Mouse (Mus musculus) olfactory bulb, adult 2 months (tissue): Measurements from ENCODE around the gene Rprd2.

Experiments used
- CTCF ChIP-seq: fragments of 200-500 bp; IDR thresholded peaks from 2 replicates; pipeline ENCODE4 v1.5.1; 2012; ENCODE audit warnings: low read depth, mild to moderate bottlenecking, low read length, moderate library complexity; ENCODE audit not compliant: insufficient read depth
- POLR2A ChIP-seq: fragments of 200-500 bp; IDR thresholded peaks from 2 replicates; pipeline ENCODE4 v1.6.1; 2012; ENCODE audit warnings: mild to moderate bottlenecking, low read depth, low read length, moderate library complexity; ENCODE audit not compliant: insufficient read depth

DNA sequence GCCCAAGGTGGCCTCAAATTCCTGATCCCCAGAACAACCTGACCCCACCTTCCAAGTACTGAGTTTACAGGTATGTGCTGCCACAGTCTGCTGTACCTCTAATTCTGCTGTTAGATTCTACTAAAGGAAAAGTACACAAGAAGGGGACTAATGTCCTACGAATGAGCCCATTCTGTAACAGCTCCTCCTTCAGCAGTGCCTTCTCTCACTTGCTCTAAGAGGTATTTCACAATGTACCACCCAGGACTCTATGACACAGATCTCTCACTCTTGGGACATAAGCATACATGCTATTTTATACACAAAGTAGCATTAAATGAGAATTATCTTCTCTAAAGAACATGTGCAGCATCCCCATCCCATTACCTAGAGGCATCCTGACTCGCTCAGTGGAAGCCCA is 25.0 kb downstream of the Rprd2 start:
- TF ChIP-seq POLR2A (no peak), CTCF (no peak)
